Mouse (Mus musculus): ENCODE measurements around the gene Cdk19.
"Not testable (repeated sequence)": the region's sequence is repeated elsewhere in the genome, so short reads cannot be mapped to it uniquely, and the experiment has no call there.

Gene Cdk19

DNA sequence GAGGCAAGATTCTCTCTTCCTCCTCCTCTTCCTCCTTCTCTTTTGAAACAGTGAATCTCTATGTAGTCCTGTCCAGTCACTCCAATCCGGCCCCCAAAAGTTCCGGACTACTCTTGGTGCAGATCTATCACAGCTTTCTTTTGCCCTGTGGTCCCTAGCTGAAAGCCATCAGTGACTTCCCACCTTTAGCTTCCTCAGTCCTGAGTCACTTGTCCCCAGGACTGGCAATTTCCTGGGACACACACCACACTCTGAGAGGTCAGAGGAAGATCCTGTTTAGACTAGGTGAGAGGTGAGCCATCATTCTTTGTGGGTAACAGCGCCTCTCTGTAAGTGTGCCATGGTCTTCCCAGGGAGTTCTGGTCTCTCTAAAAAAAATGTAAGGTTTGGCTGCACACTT is 187.6 kb downstream of the Cdk19 start:
- no peak for DNase-seq

DNA sequence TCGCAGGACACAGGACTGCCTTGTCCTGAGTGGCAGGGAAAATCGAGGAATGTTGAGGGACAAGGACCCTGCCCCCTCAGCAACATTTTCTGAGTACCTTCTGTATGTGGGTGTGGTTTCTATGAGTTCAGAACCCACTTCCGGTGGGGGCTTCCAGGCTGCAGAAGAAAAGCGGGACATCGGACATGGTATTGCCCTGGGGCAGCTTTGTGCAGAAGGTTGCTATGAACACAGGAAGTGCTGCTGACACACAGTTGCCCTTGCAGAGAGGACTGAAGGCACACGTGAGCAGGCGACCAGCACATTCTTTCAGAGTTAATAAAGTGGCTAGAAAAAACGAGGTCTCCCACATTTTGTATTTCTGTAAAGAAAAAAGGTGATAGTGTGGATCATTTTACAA is 188.2 kb downstream of the Cdk19 start:
- no peak for DNase-seq

DNA sequence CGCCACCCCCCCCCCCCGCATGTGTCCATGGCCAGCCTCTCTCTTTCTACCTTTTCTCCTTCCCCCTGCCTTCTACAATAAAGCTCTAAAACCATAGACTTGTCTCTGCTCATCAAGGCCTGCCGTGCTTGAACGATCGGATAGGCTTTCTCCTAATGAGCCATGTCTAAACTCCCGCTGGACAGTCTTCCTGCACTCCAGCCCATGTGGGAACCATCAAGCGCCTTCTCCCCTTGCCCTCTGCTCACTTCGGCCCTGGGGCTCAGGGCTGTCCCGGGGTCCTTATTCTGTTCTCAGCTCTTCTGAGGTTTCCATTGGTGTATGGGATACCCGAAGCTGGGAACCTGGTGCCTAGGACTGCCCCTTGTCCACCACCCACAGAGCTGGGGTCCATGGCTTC is 189.3 kb downstream of the Cdk19 start:
- no peak for DNase-seq

DNA sequence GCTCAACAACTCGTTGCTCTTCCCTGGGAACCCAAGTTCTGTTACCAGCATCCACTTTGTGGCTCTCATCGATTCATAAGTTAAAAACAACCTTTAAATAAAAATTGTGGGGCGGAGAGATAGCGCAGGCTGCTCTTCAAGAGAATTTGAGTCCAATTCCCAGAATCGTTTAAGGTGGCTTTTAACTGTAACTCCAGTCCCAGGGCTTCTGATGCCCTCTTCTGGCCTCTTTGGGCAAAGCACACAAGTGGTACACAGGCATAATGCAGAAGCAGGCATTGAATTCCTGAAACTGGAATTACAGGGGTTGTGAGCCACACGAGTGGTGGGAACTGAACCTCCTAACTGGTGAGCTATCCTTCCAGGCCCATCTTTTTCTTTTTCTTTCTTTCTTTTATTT is 190.3 kb downstream of the Cdk19 start:
- no peak for DNase-seq

DNA sequence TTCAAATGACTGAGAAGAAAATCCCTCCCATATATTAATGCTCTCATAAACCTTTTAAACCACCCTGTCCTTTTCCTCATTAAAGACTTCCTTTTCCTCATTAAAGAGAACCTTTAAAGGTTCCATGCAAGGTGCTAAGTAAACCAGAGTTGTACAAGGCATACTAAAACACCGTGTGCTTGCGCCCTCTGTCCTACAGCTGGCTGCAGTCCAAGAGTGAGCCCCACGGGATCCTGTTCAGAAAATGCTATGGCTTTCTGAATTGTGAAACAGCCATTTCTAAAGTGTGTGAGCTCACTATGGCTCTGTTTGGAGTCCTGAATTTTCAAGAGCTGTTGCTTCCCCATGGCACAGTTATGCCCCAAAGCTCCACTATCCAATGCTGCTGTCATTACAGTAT is 191.3 kb downstream of the Cdk19 start:
- no peak for DNase-seq

DNA sequence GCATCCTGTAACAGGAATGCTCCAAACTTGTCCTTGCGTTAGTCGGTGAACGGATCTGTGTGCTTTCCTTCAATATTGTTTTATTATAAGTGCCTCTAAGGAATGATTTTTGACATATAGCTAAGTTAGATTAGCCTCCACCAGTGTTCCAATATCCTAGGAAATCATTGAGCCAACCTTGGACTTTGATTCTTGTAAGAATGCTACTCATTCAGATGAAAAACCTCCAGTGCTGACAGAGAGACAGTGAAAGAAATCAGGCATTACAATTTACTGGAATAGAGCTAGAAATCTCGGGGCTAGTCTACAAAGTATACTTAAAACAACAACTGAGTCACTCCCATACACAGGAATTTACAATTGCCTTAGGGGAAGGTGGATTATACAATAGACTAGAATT is 193.2 kb downstream of the Cdk19 start:
- not testable (repeated sequence) for DNase-seq

Measured in cerebellum, adult 11-12 months (tissue).